Mouse (Mus musculus): Measurements from ENCODE around the gene Iqgap2. TPM values are rescaled to one million over a fixed set of nuclear protein-coding genes. Genes with fewer than 3 reads are reported as not detected.

Iqgap2 gene
- 23.5 and 24.6 TPM in 2 replicates for polyA plus RNA-seq (2015; fragmentation: Nextera tagmentation; extraction: Ambion mirVana)

DNA sequence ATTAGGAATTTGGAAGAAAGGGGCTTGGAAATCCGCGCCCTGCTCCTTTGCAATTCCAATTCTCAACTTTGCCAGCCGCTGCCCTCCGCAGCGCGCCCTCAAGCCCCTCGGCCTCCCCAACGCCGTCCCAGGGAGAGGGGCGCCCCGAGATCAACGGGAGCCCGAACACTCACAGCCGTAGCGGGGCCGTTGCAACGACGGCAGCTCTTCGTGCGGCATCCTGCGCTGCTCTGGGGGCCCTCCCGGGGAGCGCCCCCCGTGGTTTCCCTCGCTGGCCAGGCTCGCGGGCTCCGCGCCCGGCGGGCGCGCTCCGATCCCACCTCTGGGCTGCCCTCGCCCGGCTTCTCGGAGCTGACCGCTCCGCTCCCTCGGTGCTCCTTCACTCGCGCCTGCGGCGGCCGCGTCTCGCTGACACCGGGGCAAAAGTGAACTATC is at the start of gene Iqgap2:
Gene Iqgap2, minus strand, starts transcription at position 432 of the 435 bp plus-strand sequence.
- WGBS (ENCODE audit: insufficient replicate concordance), result under 1% methylated on average over 44 of the region's 48 CpGs
- no peaks in the 10 kb centered on the region for H3K27me3 ChIP-seq (ENCODE audit: insufficient read depth, low read length)
- no peaks in the 10 kb centered on the region for H3K9me3 ChIP-seq (ENCODE audit: low read length)
- peak within 1 kb of the TSS; percentile 97 for H3K4me2 ChIP-seq (ENCODE audit: low read depth, low read length)
- H3K36me3 ChIP-seq (replicated peaks; ENCODE audit: insufficient read depth, low read length), result no peaks in the 10 kb centered on the region
- peak within 1 kb of the TSS; percentile 93 for H3K27ac ChIP-seq (ENCODE audit: low read depth)
- peaks cover 36% of the 10 kb centered on the region for H3K4me1 ChIP-seq (ENCODE audit: insufficient read depth)
- peak within 1 kb of the TSS; percentile 84 for H3K4me3 ChIP-seq (ENCODE audit: low read depth, low read length)
- DNase-seq (no peak), ATAC-seq (no peak)
- TF ChIP-seq CTCF (IDR thresholded peaks at IDR 0.05; ENCODE audit: low read depth) (no peak), EP300 (IDR thresholded peaks at IDR 0.05; ENCODE audit: low read depth) (no peak)
- peak within 1 kb of the TSS; percentile 89 for H3K9ac ChIP-seq (replicated peaks)

DNA sequence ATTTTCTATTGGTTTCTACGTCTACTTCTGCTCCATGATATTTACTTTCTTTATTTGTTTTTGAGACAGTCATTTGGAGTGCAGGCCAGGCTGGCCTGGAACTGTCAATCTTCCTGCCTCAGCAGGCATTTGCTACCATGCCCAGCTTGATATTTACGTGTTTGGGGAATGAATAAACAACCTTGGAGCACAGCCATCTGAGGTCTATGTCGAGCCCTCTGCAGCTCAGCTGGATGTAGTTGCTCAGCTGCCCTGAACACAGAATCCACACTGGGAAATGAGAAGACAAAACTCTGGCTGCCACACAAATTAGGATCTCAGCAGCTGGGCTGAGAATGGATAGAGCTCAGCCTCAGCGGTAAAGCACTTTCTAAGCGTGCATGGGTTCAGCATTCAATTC is 49.1 kb upstream of the Iqgap2 start:
- Histone ChIP-seq H3K4me1 (ENCODE audit: insufficient read depth) (no peaks in the 10 kb centered on the region; the same call in 1 of the 2 replicates), H3K4me2 (ENCODE audit: low read depth, low read length) (no peak overlapping the region), H3K4me3 (ENCODE audit: low read depth, low read length) (no peak overlapping the region), H3K9me3 (ENCODE audit: low read length) (no peaks in the 10 kb centered on the region), H3K36me3 (replicated peaks; ENCODE audit: insufficient read depth, low read length) (no peaks in the 10 kb centered on the region), H3K27ac (ENCODE audit: low read depth) (no peak overlapping the region), H3K9ac (replicated peaks) (no peak overlapping the region), H3K27me3 (ENCODE audit: insufficient read depth, low read length) (no peaks in the 10 kb centered on the region)
- no peak for DNase-seq
- WGBS (ENCODE audit: insufficient replicate concordance), result 63% methylated on average over 5 of the region's 5 CpGs
- TF ChIP-seq EP300 (IDR thresholded peaks at IDR 0.05; ENCODE audit: low read depth) (no peak), CTCF (IDR thresholded peaks at IDR 0.05; ENCODE audit: low read depth) (no peak)
- ATAC-seq, result no peak

DNA sequence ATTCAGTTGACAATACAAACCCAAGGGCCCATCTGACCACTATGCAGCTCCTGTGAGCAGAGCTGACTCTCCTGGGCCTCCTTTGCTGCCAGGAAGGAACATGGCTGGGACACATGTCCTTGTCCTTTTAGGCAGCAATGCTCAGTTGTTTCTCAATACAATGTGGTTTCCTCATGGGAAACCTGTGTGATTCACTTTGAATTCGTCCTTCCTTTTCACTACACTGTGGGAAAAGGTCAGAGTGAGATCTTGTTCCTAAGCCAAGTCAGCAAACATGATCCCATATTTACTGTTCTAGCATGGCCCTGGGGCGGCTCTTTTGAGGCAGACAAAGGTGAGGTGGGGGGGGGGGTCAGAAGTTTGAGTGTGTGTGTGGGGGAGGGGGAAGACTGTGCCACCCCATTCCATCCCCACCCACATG is 32.5 kb upstream of the Iqgap2 start:
- no peak overlapping the region for H3K4me2 ChIP-seq (ENCODE audit: low read depth, low read length)
- DNase-seq (peak; percentile 50), ATAC-seq (peak; percentile 98)
- H3K4me3 ChIP-seq (ENCODE audit: low read depth, low read length), result no peak overlapping the region
- peaks cover 8% of the 10 kb centered on the region for H3K4me1 ChIP-seq (ENCODE audit: insufficient read depth)
- no peak overlapping the region for H3K9ac ChIP-seq (replicated peaks)
- peak overlapping the region; percentile 82 for H3K27ac ChIP-seq (ENCODE audit: low read depth)
- no peaks in the 10 kb centered on the region for H3K36me3 ChIP-seq (replicated peaks; ENCODE audit: insufficient read depth, low read length)
- H3K27me3 ChIP-seq (ENCODE audit: insufficient read depth, low read length), result no peaks in the 10 kb centered on the region
- no peaks in the 10 kb centered on the region for H3K9me3 ChIP-seq (ENCODE audit: low read length)
- TF ChIP-seq CTCF (IDR thresholded peaks at IDR 0.05; ENCODE audit: low read depth), result no peak
- TF ChIP-seq EP300 (IDR thresholded peaks at IDR 0.05; ENCODE audit: low read depth), result peak; percentile 19; the same call in 1 of the 2 replicates
- 37% methylated on average over 2 of the region's 2 CpGs for WGBS (ENCODE audit: insufficient replicate concordance)

DNA sequence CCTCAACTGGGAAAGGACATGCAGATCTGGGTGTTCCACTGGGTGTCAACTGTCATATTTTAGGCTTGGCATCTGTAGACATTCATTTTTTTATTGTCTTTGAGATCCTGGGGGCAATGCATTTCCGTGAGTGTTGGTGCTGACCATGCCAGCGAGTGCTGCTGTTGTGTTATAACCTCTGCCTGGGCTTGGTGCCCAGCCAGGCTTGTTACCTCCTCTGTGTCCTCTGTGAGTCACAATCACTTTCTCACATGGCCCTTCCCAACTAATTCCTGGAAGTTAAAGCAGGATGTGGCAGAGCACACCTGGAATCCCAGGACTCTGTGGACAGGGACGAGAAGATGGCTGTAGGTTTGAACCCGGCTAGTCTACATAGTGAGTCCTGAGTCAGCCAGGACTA is 30.9 kb upstream of the Iqgap2 start:
- Histone ChIP-seq H3K9me3 (ENCODE audit: low read length) (no peaks in the 10 kb centered on the region), H3K9ac (replicated peaks) (no peak overlapping the region), H3K4me2 (ENCODE audit: low read depth, low read length) (no peak overlapping the region), H3K27ac (ENCODE audit: low read depth) (no peak overlapping the region), H3K36me3 (replicated peaks; ENCODE audit: insufficient read depth, low read length) (no peaks in the 10 kb centered on the region), H3K4me3 (ENCODE audit: low read depth, low read length) (no peak overlapping the region), H3K27me3 (ENCODE audit: insufficient read depth, low read length) (no peaks in the 10 kb centered on the region), H3K4me1 (ENCODE audit: insufficient read depth) (peaks cover 8% of the 10 kb centered on the region)
- DNase-seq (no peak), ATAC-seq (peak; percentile 23; the same call in 1 of the 2 replicates)
- WGBS (ENCODE audit: insufficient replicate concordance), result 78% methylated on average over 4 of the region's 4 CpGs
- no peak for TF ChIP-seq EP300 (IDR thresholded peaks at IDR 0.05; ENCODE audit: low read depth)
- TF ChIP-seq CTCF (IDR thresholded peaks at IDR 0.05; ENCODE audit: low read depth), result no peak

DNA sequence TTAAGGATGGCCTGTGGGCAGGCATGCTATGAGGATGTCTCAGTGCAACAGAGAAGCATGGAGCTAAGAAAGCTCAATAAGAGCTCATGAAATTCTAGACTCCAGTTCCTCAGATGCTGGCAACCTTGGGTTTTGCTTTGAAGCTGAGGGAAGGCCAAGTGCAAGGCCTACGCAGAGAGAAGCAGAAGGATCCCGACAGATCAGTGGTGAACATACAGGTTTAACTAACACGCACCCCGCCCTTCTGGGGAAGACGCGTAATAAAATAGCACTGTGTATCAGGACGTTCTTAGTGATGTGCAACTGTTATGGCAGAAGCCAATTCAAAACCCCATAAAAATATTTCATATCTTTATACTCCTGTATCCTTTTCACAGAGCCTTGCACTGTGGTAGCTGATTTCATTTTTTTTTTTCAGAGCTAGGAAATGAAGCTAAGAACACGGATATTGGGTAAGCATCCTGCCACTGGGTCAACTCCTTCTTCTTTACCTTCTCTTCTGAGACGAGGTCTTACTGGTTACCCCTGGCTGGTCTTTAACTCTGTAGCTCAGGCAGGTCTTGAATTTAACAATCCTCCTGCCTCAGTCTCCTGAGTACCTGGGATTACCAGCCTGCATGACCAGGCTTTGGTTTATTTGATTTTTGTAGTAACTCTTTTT is 27.0 kb upstream of the Iqgap2 start:
- H3K9ac ChIP-seq (replicated peaks), result no peak overlapping the region
- H3K4me3 ChIP-seq (ENCODE audit: low read depth, low read length), result no peak overlapping the region
- H3K27ac ChIP-seq (ENCODE audit: low read depth), result peak overlapping the region; percentile 29; the same call in 1 of the 2 replicates
- H3K4me1 ChIP-seq (ENCODE audit: insufficient read depth), result peaks cover 4% of the 10 kb centered on the region
- 80% methylated on average over 9 of the region's 9 CpGs for whole genome bisulfite sequencing (ENCODE audit: insufficient replicate concordance)
- ATAC-seq (no peak), DNase-seq (no peak)
- TF ChIP-seq CTCF (IDR thresholded peaks at IDR 0.05; ENCODE audit: low read depth) (no peak), EP300 (IDR thresholded peaks at IDR 0.05; ENCODE audit: low read depth) (no peak)
- H3K9me3 ChIP-seq (ENCODE audit: low read length), result no peaks in the 10 kb centered on the region
- no peak overlapping the region for H3K4me2 ChIP-seq (ENCODE audit: low read depth, low read length)
- no peaks in the 10 kb centered on the region for H3K36me3 ChIP-seq (replicated peaks; ENCODE audit: insufficient read depth, low read length)
- H3K27me3 ChIP-seq (ENCODE audit: insufficient read depth, low read length), result no peaks in the 10 kb centered on the region

DNA sequence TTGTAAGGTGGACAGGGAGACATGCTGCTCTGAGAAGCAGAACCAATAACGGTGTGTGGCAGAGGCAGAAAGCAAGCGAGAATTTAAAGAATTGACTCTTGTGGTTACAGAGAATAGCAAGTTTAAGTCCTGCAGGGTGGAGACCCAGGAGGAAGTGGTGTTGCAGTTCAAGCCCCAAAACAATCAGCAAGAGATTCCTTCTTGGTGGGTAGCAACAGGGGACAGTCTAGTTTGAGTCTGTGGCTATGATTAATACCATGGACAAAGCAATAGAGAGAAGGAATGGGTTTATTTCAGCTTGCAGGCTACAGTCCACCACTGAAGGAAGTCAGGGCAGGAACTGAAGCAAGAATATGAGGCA is 21.3 kb upstream of the Iqgap2 start:
- TF ChIP-seq CTCF (IDR thresholded peaks at IDR 0.05; ENCODE audit: low read depth), result no peak
- no peak for TF ChIP-seq EP300 (IDR thresholded peaks at IDR 0.05; ENCODE audit: low read depth)
- ATAC-seq (no peak), DNase-seq (no peak)
- Histone ChIP-seq H3K4me3 (ENCODE audit: low read depth, low read length) (no peak overlapping the region), H3K9me3 (ENCODE audit: low read length) (no peaks in the 10 kb centered on the region), H3K27me3 (ENCODE audit: insufficient read depth, low read length) (no peaks in the 10 kb centered on the region), H3K4me2 (ENCODE audit: low read depth, low read length) (no peak overlapping the region), H3K9ac (replicated peaks) (no peak overlapping the region), H3K4me1 (ENCODE audit: insufficient read depth) (peaks cover 14% of the 10 kb centered on the region), H3K27ac (ENCODE audit: low read depth) (no peak overlapping the region), H3K36me3 (replicated peaks; ENCODE audit: insufficient read depth, low read length) (no peaks in the 10 kb centered on the region)
- WGBS (ENCODE audit: insufficient replicate concordance), result 28% methylated on average over 2 of the region's 2 CpGs

Data from liver, postnatal 0 days (tissue).